Mouse (Mus musculus): Measurements from ENCODE around the gene Uggt2. TPM values are rescaled to one million over a fixed set of nuclear protein-coding genes. Genes with fewer than 3 reads are reported as not detected.

The Uggt2 gene
- polyA plus RNA-seq, 1 experiment from 2014 or later, result 23.3 TPM

- 79% methylated on average over 7 of the region's 7 CpGs for WGBS
- H3K9me3 ChIP-seq (ENCODE audit: control insufficient read depth, low read length), result no peaks in the 10 kb centered on the region
- H3K36me3 ChIP-seq (replicated peaks; ENCODE audit: control insufficient read depth, insufficient read depth), result peaks cover 80% of the 10 kb centered on the region
These were observed 119.5 kb downstream of the Uggt2 start for GRCm38 (mm10) chr14:118979571-118980325.

GRCm38 (mm10) chr14:118977136-118977816 is 122.0 kb downstream of the Uggt2 start:
- H3K4me2 ChIP-seq (replicated peaks), result no peak overlapping the region
- no peak overlapping the region for H3K4me3 ChIP-seq (replicated peaks; ENCODE audit: low read length)
- no peak for DNase-seq (ENCODE audit: low spot score)
- peaks cover 78% of the 10 kb centered on the region for H3K36me3 ChIP-seq (replicated peaks; ENCODE audit: control insufficient read depth, insufficient read depth)
- H3K9ac ChIP-seq, result no peak overlapping the region
- 72% methylated on average over 8 of the region's 8 CpGs for WGBS
- ATAC-seq (ENCODE audit: low FRiP score), result no peak
- H3K27ac ChIP-seq, result no peak overlapping the region
- no peaks in the 10 kb centered on the region for H3K4me1 ChIP-seq (replicated peaks; ENCODE audit: control insufficient read depth, insufficient read depth, low read length)
- no peaks in the 10 kb centered on the region for H3K27me3 ChIP-seq (ENCODE audit: control insufficient read depth, insufficient read depth, low read length)
- H3K9me3 ChIP-seq (ENCODE audit: control insufficient read depth, low read length), result no peaks in the 10 kb centered on the region

More at GRCm38 (mm10) chr14:118979571-118980325, 119.5 kb downstream of the Uggt2 start:
- ATAC-seq (ENCODE audit: low FRiP score), result no peak
- H3K9ac ChIP-seq, result no peak overlapping the region
- H3K27me3 ChIP-seq (ENCODE audit: control insufficient read depth, insufficient read depth, low read length), result no peaks in the 10 kb centered on the region
- H3K4me2 ChIP-seq (replicated peaks), result no peak overlapping the region
- H3K27ac ChIP-seq, result no peak overlapping the region
- H3K4me1 ChIP-seq (replicated peaks; ENCODE audit: control insufficient read depth, insufficient read depth, low read length), result no peaks in the 10 kb centered on the region
- no peak for DNase-seq (ENCODE audit: low spot score)
- no peak overlapping the region for H3K4me3 ChIP-seq (replicated peaks; ENCODE audit: low read length)

- ATAC-seq (ENCODE audit: low FRiP score) (no peak), DNase-seq (ENCODE audit: low spot score) (no peak)
- H3K27ac ChIP-seq, result no peak overlapping the region
- H3K4me1 ChIP-seq (replicated peaks; ENCODE audit: control insufficient read depth, insufficient read depth, low read length), result no peaks in the 10 kb centered on the region
- no peaks in the 10 kb centered on the region for H3K9me3 ChIP-seq (ENCODE audit: control insufficient read depth, low read length)
- H3K4me2 ChIP-seq (replicated peaks), result no peak overlapping the region
- peaks cover 83% of the 10 kb centered on the region for H3K36me3 ChIP-seq (replicated peaks; ENCODE audit: control insufficient read depth, insufficient read depth)
- no peaks in the 10 kb centered on the region for H3K27me3 ChIP-seq (ENCODE audit: control insufficient read depth, insufficient read depth, low read length)
- H3K4me3 ChIP-seq (replicated peaks; ENCODE audit: low read length), result no peak overlapping the region
- H3K9ac ChIP-seq, result no peak overlapping the region
- WGBS, result 95% methylated on average over 6 of the region's 6 CpGs
These were observed 127.0 kb downstream of the Uggt2 start for GRCm38 (mm10) chr14:118972268-118972667.

GRCm38 (mm10) chr14:118967646-118968045 is 131.6 kb downstream of the Uggt2 start:
- Histone ChIP-seq H3K4me3 (replicated peaks; ENCODE audit: low read length) (no peak overlapping the region), H3K4me2 (replicated peaks) (no peak overlapping the region), H3K27ac (no peak overlapping the region), H3K9me3 (ENCODE audit: control insufficient read depth, low read length) (no peaks in the 10 kb centered on the region), H3K36me3 (replicated peaks; ENCODE audit: control insufficient read depth, insufficient read depth) (peaks cover 44% of the 10 kb centered on the region), H3K27me3 (ENCODE audit: control insufficient read depth, insufficient read depth, low read length) (no peaks in the 10 kb centered on the region), H3K9ac (no peak overlapping the region), H3K4me1 (replicated peaks; ENCODE audit: control insufficient read depth, insufficient read depth, low read length) (no peaks in the 10 kb centered on the region)
- 85% methylated on average over 7 of the region's 7 CpGs for WGBS
- ATAC-seq (ENCODE audit: low FRiP score) (no peak), DNase-seq (ENCODE audit: low spot score) (no peak)

- Histone ChIP-seq H3K9me3 (ENCODE audit: control insufficient read depth, low read length) (no peaks in the 10 kb centered on the region), H3K36me3 (replicated peaks; ENCODE audit: control insufficient read depth, insufficient read depth) (peaks cover 43% of the 10 kb centered on the region), H3K27me3 (ENCODE audit: control insufficient read depth, insufficient read depth, low read length) (no peaks in the 10 kb centered on the region), H3K4me2 (replicated peaks) (no peak overlapping the region), H3K27ac (no peak overlapping the region), H3K9ac (no peak overlapping the region), H3K4me3 (replicated peaks; ENCODE audit: low read length) (no peak overlapping the region), H3K4me1 (replicated peaks; ENCODE audit: control insufficient read depth, insufficient read depth, low read length) (no peaks in the 10 kb centered on the region)
- ATAC-seq (ENCODE audit: low FRiP score), result no peak
- 97% methylated on average over 4 of the region's 4 CpGs for WGBS
- no peak for DNase-seq (ENCODE audit: low spot score)
These were observed 133.8 kb downstream of the Uggt2 start for GRCm38 (mm10) chr14:118965356-118966000.

GRCm38 (mm10) chr14:118958010-118958409 is 141.2 kb downstream of the Uggt2 start:
- H3K9ac ChIP-seq, result no peak overlapping the region
- no peak for DNase-seq (ENCODE audit: low spot score)
- no peaks in the 10 kb centered on the region for H3K9me3 ChIP-seq (ENCODE audit: control insufficient read depth, low read length)
- 88% methylated on average over 3 of the region's 3 CpGs for WGBS
- ATAC-seq (ENCODE audit: low FRiP score), result no peak
- H3K4me2 ChIP-seq (replicated peaks), result no peak overlapping the region
- H3K36me3 ChIP-seq (replicated peaks; ENCODE audit: control insufficient read depth, insufficient read depth), result peaks cover 48% of the 10 kb centered on the region
- H3K4me1 ChIP-seq (replicated peaks; ENCODE audit: control insufficient read depth, insufficient read depth, low read length), result no peaks in the 10 kb centered on the region
- H3K4me3 ChIP-seq (replicated peaks; ENCODE audit: low read length), result no peak overlapping the region
- no peaks in the 10 kb centered on the region for H3K27me3 ChIP-seq (ENCODE audit: control insufficient read depth, insufficient read depth, low read length)
- H3K27ac ChIP-seq, result no peak overlapping the region

GRCm38 (mm10) chr14:118951912-118952583 is 147.2 kb downstream of the Uggt2 start:
- no peak overlapping the region for H3K4me2 ChIP-seq (replicated peaks)
- H3K4me1 ChIP-seq (replicated peaks; ENCODE audit: control insufficient read depth, insufficient read depth, low read length), result no peaks in the 10 kb centered on the region
- H3K27ac ChIP-seq, result no peak overlapping the region
- H3K36me3 ChIP-seq (replicated peaks; ENCODE audit: control insufficient read depth, insufficient read depth), result peaks cover 11% of the 10 kb centered on the region
- no peak for DNase-seq (ENCODE audit: low spot score)
- no peak overlapping the region for H3K4me3 ChIP-seq (replicated peaks; ENCODE audit: low read length)
- H3K9ac ChIP-seq, result no peak overlapping the region
- no peaks in the 10 kb centered on the region for H3K27me3 ChIP-seq (ENCODE audit: control insufficient read depth, insufficient read depth, low read length)
- no peak for ATAC-seq (ENCODE audit: low FRiP score)
- H3K9me3 ChIP-seq (ENCODE audit: control insufficient read depth, low read length), result no peaks in the 10 kb centered on the region
- WGBS, result 96% methylated on average over 9 of the region's 9 CpGs

- Histone ChIP-seq H3K4me3 (replicated peaks; ENCODE audit: low read length) (no peak overlapping the region), H3K27me3 (ENCODE audit: control insufficient read depth, insufficient read depth, low read length) (no peaks in the 10 kb centered on the region), H3K4me2 (replicated peaks) (no peak overlapping the region), H3K27ac (no peak overlapping the region), H3K36me3 (replicated peaks; ENCODE audit: control insufficient read depth, insufficient read depth) (0 out of 2 replicates have a peak, but pooled peaks cover under 1% of the 10 kb centered on the region), H3K9me3 (ENCODE audit: control insufficient read depth, low read length) (no peaks in the 10 kb centered on the region), H3K9ac (no peak overlapping the region), H3K4me1 (replicated peaks; ENCODE audit: control insufficient read depth, insufficient read depth, low read length) (no peaks in the 10 kb centered on the region)
- DNase-seq (ENCODE audit: low spot score) (no peak), ATAC-seq (ENCODE audit: low FRiP score) (no peak)
- WGBS, result 92% methylated on average over 1 of the region's 1 CpGs
These were observed 150.4 kb downstream of the Uggt2 start for GRCm38 (mm10) chr14:118948841-118949240.

GRCm38 (mm10) chr14:118944702-118945101 is 154.5 kb downstream of the Uggt2 start:
- Histone ChIP-seq H3K36me3 (replicated peaks; ENCODE audit: control insufficient read depth, insufficient read depth) (no peaks in the 10 kb centered on the region), H3K4me2 (replicated peaks) (no peak overlapping the region), H3K27me3 (ENCODE audit: control insufficient read depth, insufficient read depth, low read length) (no peaks in the 10 kb centered on the region), H3K9ac (no peak overlapping the region), H3K9me3 (ENCODE audit: control insufficient read depth, low read length) (no peaks in the 10 kb centered on the region), H3K4me3 (replicated peaks; ENCODE audit: low read length) (no peak overlapping the region), H3K27ac (no peak overlapping the region), H3K4me1 (replicated peaks; ENCODE audit: control insufficient read depth, insufficient read depth, low read length) (no peaks in the 10 kb centered on the region; the same call in 1 of the 2 replicates)
- WGBS, result 87% methylated on average over 2 of the region's 2 CpGs
- DNase-seq (ENCODE audit: low spot score) (no peak), ATAC-seq (ENCODE audit: low FRiP score) (no peak)

Data from hindbrain, embryonic 14.5 days (tissue).